Mouse (Mus musculus) lung, adult 2 months (tissue): ENCODE data around the gene Fli1.

ENCODE experiments used
- CTCF ChIP-seq: fragments of 200-500 bp; IDR thresholded peaks from 2 replicates; pipeline ENCODE4 v1.5.1; 2011; ENCODE audit warnings: mild to moderate bottlenecking, low read length, control low read depth; ENCODE audit not compliant: insufficient read depth
- POLR2A ChIP-seq: fragments of 200-500 bp; IDR thresholded peaks from 2 replicates; pipeline ENCODE4 v1.6.1; 2011; ENCODE audit warnings: low read depth, mild to moderate bottlenecking, control low read depth, low read length, borderline replicate concordance; ENCODE audit errors: extremely low read depth

DNA sequence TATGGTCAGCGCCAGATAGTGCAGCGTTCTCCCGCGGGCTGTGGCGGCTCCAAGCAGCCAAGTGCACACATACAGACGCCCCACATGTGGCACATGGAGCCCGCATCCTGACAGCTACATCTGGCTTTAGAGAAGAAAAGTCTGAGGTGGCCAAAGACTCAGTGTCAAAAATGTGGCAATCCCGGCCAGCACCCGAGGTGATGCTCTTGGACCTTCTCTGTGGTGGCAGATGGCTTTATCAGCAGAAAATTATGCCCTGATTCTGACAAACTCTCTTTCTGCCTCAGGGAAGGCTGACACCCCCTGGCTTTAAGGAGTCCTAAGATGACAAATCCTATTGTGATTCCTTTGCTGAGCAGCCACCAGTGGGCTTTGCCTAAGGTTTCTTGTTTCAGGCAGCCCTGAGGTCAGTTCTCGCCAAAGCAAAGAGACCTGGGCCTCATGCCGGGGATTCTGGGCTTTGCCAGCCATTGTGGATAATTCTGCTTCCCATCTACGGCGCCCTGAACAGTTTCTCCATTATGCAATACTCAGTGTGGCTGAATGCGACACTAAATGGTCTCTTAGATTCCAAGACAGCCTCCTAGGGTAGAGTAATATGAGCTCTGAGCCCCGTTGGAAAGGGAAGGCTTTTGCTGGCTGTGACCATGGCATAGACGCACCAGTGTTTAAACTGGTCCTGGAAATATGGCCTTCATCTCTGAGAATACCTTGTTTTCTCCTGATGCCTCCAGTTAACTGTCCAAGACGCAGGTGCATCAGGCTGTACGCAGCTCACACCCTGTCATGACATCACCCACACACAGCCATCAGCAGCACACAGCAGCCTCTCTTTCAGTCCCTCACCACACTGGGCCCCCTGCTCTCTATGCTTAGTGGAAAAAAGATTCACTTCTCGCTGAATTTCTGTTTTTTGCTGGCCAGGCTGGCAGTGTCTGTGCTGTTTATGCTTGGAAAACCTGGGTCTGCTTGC lies 108.1 kb downstream of the Fli1 start:
- TF ChIP-seq CTCF (no peak), POLR2A (no peak)
